Mouse (Mus musculus) embryonic facial prominence, embryonic 13.5 days (tissue): ENCODE results near the gene Csdc2. TPM values are rescaled to one million over a fixed set of nuclear protein-coding genes. Genes with fewer than 3 reads are reported as not detected.
A peak's percentile ranks its signal among the peaks of the same experiment; 100 is the strongest.
"Not testable (repeated sequence)": the region's sequence is repeated elsewhere in the genome, so short reads cannot be mapped to it uniquely, and the experiment has no call there.

Source experiments
- ATAC-seq: fragments of 200-750 bp; cut with Nextera tagmentation; 2 replicates; pipeline ENCODE4 v1.8.0; 2017; ENCODE audit warnings: low read depth; ENCODE audit not compliant: insufficient number of reproducible peaks, insufficient read depth, low FRiP score, low TSS enrichment
- H3K27ac ChIP-seq: fragments of 300-500 bp; sonication (generic); 2 replicates; pipeline ENCODE4 v1.5.1; 2015; ENCODE audit warnings: moderate library complexity, mild to moderate bottlenecking, inconsistent platforms
- H3K27me3 ChIP-seq: fragments of 300-500 bp; sonication (generic); 2 replicates; pipeline ENCODE4 v1.6.1; 2015; ENCODE audit warnings: mild to moderate bottlenecking, inconsistent platforms
- H3K36me3 ChIP-seq: fragments of 300-500 bp; sonication (generic); 2 replicates; pipeline ENCODE4 v1.6.1; 2015; ENCODE audit warnings: mild to moderate bottlenecking, inconsistent platforms
- H3K4me1 ChIP-seq: fragments of 300-500 bp; sonication (generic); 2 replicates; pipeline ENCODE4 v1.6.1; 2015; ENCODE audit warnings: inconsistent platforms
- H3K4me2 ChIP-seq: fragments of 300-500 bp; sonication (generic); 2 replicates; pipeline ENCODE4 v1.6.1; 2015; ENCODE audit warnings: moderate library complexity, mild to moderate bottlenecking, inconsistent platforms
- H3K4me3 ChIP-seq: fragments of 300-500 bp; sonication (generic); 2 replicates; pipeline ENCODE4 v1.5.1; 2015; ENCODE audit warnings: mild to moderate bottlenecking, inconsistent platforms
- H3K9ac ChIP-seq: fragments of 300-500 bp; sonication (generic); 2 replicates; pipeline ENCODE4 v1.6.1; 2015; ENCODE audit warnings: mild to moderate bottlenecking, inconsistent platforms
- H3K9me3 ChIP-seq: fragments of 300-500 bp; sonication (generic); 2 replicates; pipeline ENCODE4 v1.6.1; 2016; ENCODE audit warnings: inconsistent platforms
- WGBS: fragments of 180-500 bp; shearing (Covaris S2); methylation state at CpG from one replicate; pipeline ENCODE4 v1.1.7; 2015; ENCODE audit warnings: mixed read lengths; 5-methylcytosine and 5-hydroxymethylcytosine counted together
- polyA plus RNA-seq: library from polyadenylated mRNA; unstranded; fragments of >200 nt; fragmentation: Nextera tagmentation; extraction: Ambion mirVana; gene quantifications from 2 replicates; pipeline ENCODE4 v1.2.1, GENCODE M21; 2015

The Csdc2 gene
- polyA plus RNA-seq, 1 experiment from 2014 or later: 10.9 TPM

- not testable (repeated sequence) for H3K9me3 ChIP-seq, ATAC-seq, H3K4me1 ChIP-seq, H3K4me3 ChIP-seq, H3K4me2 ChIP-seq, H3K9ac ChIP-seq, H3K27ac ChIP-seq, H3K27me3 ChIP-seq
- 92% methylated on average over 4 of the region's 4 CpGs for WGBS
- peaks cover 96% of the 10 kb centered on the region for H3K36me3 ChIP-seq
Measured at GRCm38 (mm10) chr15:81908767-81909166, 27.8 kb upstream of the Csdc2 start.

GRCm38 (mm10) chr15:81912498-81912897 is 24.1 kb upstream of the Csdc2 start:
- Histone ChIP-seq H3K4me3 (no peak overlapping the region), H3K4me1 (no peaks in the 10 kb centered on the region), H3K9me3 (no peaks in the 10 kb centered on the region), H3K9ac (no peak overlapping the region), H3K36me3 (peaks cover 95% of the 10 kb centered on the region), H3K27me3 (no peaks in the 10 kb centered on the region), H3K27ac (no peak overlapping the region), H3K4me2 (no peak overlapping the region)
- ATAC-seq: no peak
- 76% methylated on average over 2 of the region's 2 CpGs for WGBS

- ATAC-seq: no peak
- Histone ChIP-seq H3K9me3 (no peaks in the 10 kb centered on the region), H3K36me3 (peaks cover 89% of the 10 kb centered on the region), H3K4me1 (no peaks in the 10 kb centered on the region), H3K27me3 (no peaks in the 10 kb centered on the region), H3K9ac (no peak overlapping the region), H3K4me3 (no peak overlapping the region), H3K27ac (no peak overlapping the region), H3K4me2 (no peak overlapping the region)
- 80% methylated on average over 5 of the region's 5 CpGs for WGBS
Measured at GRCm38 (mm10) chr15:81914668-81915067, 21.9 kb upstream of the Csdc2 start.

- no peak for ATAC-seq
- no peak overlapping the region for H3K4me2 ChIP-seq
- H3K4me1 ChIP-seq: no peaks in the 10 kb centered on the region
- H3K27ac ChIP-seq: no peak overlapping the region
- no peak overlapping the region for H3K4me3 ChIP-seq
- 0 out of 2 replicates have a peak overlapping the region, but pooled peaks have one; percentile 11 for H3K9ac ChIP-seq
- no peaks in the 10 kb centered on the region for H3K9me3 ChIP-seq
- H3K27me3 ChIP-seq: no peaks in the 10 kb centered on the region
- 82% methylated on average over 5 of the region's 5 CpGs for WGBS
- peaks cover 86% of the 10 kb centered on the region for H3K36me3 ChIP-seq
Measured at GRCm38 (mm10) chr15:81915663-81916062, 20.9 kb upstream of the Csdc2 start.

- no peak overlapping the region for H3K4me2 ChIP-seq
- H3K9me3 ChIP-seq: no peaks in the 10 kb centered on the region
- H3K27me3 ChIP-seq: no peaks in the 10 kb centered on the region
- no peak overlapping the region for H3K4me3 ChIP-seq
- WGBS: 88% methylated on average over 12 of the region's 12 CpGs
- no peak overlapping the region for H3K27ac ChIP-seq
- H3K36me3 ChIP-seq: peaks cover 72% of the 10 kb centered on the region
- no peak for ATAC-seq
- no peak overlapping the region for H3K9ac ChIP-seq
- H3K4me1 ChIP-seq: no peaks in the 10 kb centered on the region
Measured at GRCm38 (mm10) chr15:81917201-81917600, 19.4 kb upstream of the Csdc2 start.

- Histone ChIP-seq H3K4me3 (no peak overlapping the region), H3K4me2 (no peak overlapping the region), H3K36me3 (peaks cover 69% of the 10 kb centered on the region), H3K9me3 (no peaks in the 10 kb centered on the region), H3K9ac (no peak overlapping the region), H3K27me3 (no peaks in the 10 kb centered on the region), H3K4me1 (no peaks in the 10 kb centered on the region), H3K27ac (no peak overlapping the region)
- no peak for ATAC-seq
- 54% methylated on average over 6 of the region's 6 CpGs for WGBS
Measured at GRCm38 (mm10) chr15:81917621-81918463, 18.7 kb upstream of the Csdc2 start.

- no peak overlapping the region for H3K9ac ChIP-seq
- WGBS: 82% methylated on average over 5 of the region's 5 CpGs
- H3K4me1 ChIP-seq: no peaks in the 10 kb centered on the region
- H3K4me2 ChIP-seq: no peak overlapping the region
- no peaks in the 10 kb centered on the region for H3K9me3 ChIP-seq
- ATAC-seq: no peak
- no peaks in the 10 kb centered on the region for H3K27me3 ChIP-seq
- H3K4me3 ChIP-seq: no peak overlapping the region
- no peak overlapping the region for H3K27ac ChIP-seq
- H3K36me3 ChIP-seq: peaks cover 66% of the 10 kb centered on the region
Measured at GRCm38 (mm10) chr15:81919062-81919461, 17.5 kb upstream of the Csdc2 start.

- 78% methylated on average over 10 of the region's 10 CpGs for WGBS
- Histone ChIP-seq H3K4me1 (peaks cover 15% of the 10 kb centered on the region), H3K27ac (no peak overlapping the region), H3K9me3 (no peaks in the 10 kb centered on the region), H3K27me3 (no peaks in the 10 kb centered on the region), H3K4me2 (no peak overlapping the region), H3K4me3 (no peak overlapping the region), H3K36me3 (peaks cover 51% of the 10 kb centered on the region), H3K9ac (peak overlapping the region; percentile 6; the same call in 1 of the 2 replicates)
- ATAC-seq: no peak
Measured at GRCm38 (mm10) chr15:81920546-81921217, 15.9 kb upstream of the Csdc2 start.

- WGBS: 68% methylated on average over 5 of the region's 5 CpGs
Measured at GRCm38 (mm10) chr15:81921255-81921654, 15.3 kb upstream of the Csdc2 start.

GRCm38 (mm10) chr15:81924933-81925332 is 11.6 kb upstream of the Csdc2 start:
- peak overlapping the region; percentile 83 for H3K9ac ChIP-seq
- H3K4me1 ChIP-seq: peaks cover 19% of the 10 kb centered on the region
- no peaks in the 10 kb centered on the region for H3K27me3 ChIP-seq
- peak overlapping the region; percentile 94 for H3K4me2 ChIP-seq
- peaks cover 19% of the 10 kb centered on the region; the same call in 1 of the 2 replicates for H3K36me3 ChIP-seq
- 85% methylated on average over 11 of the region's 11 CpGs for WGBS
- H3K27ac ChIP-seq: no peak overlapping the region
- peak overlapping the region; percentile 79 for H3K4me3 ChIP-seq
- no peaks in the 10 kb centered on the region for H3K9me3 ChIP-seq
- ATAC-seq: no peak

More at GRCm38 (mm10) chr15:81921255-81921654, 15.3 kb upstream of the Csdc2 start:
- ATAC-seq: no peak
- H3K4me1 ChIP-seq: peaks cover 15% of the 10 kb centered on the region
- H3K4me3 ChIP-seq: no peak overlapping the region
- H3K36me3 ChIP-seq: peaks cover 45% of the 10 kb centered on the region
- no peaks in the 10 kb centered on the region for H3K27me3 ChIP-seq
- H3K9ac ChIP-seq: no peak overlapping the region
- no peaks in the 10 kb centered on the region for H3K9me3 ChIP-seq
- no peak overlapping the region for H3K4me2 ChIP-seq
- H3K27ac ChIP-seq: no peak overlapping the region

GRCm38 (mm10) chr15:81925760-81926445 is 10.7 kb upstream of the Csdc2 start, which contains the start of gene Polr3h:
Polr3h (minus strand) TSS chr15:81926240.
- WGBS: under 1% methylated on average over 54 of the region's 54 CpGs

More at GRCm38 (mm10) chr15:81925760-81926445, 10.7 kb upstream of the Csdc2 start, which contains the start of gene Polr3h:
- peak within 1 kb of the TSS; percentile 94 for H3K4me2 ChIP-seq
- peak within 1 kb of the TSS; percentile 71 for H3K27ac ChIP-seq
- H3K36me3 ChIP-seq: peaks cover 15% of the 10 kb centered on the region; the same call in 1 of the 2 replicates
- H3K9me3 ChIP-seq: no peaks in the 10 kb centered on the region
- peaks cover 19% of the 10 kb centered on the region for H3K4me1 ChIP-seq
- H3K9ac ChIP-seq: peak within 1 kb of the TSS; percentile 83
- H3K4me3 ChIP-seq: peak within 1 kb of the TSS; percentile 79
- no peaks in the 10 kb centered on the region for H3K27me3 ChIP-seq
- peak; percentile 92 for ATAC-seq
